Mouse (Mus musculus): ENCODE data around the gene Mios.

Gene Mios

GRCm38 (mm10) chr6:8209047-8209865 is at the start of gene Mios:
Gene Mios (plus strand): TSS chr6:8209222.
- DNase-seq (ENCODE audit: low read depth): peak; percentile 67

GRCm38 (mm10) chr6:8160001-8160400 is 49.0 kb upstream of the Mios start:
- no peak for DNase-seq (ENCODE audit: low read depth)

- DNase-seq (ENCODE audit: low read depth): no peak
Observed at GRCm38 (mm10) chr6:8164741-8165140, 44.3 kb upstream of the Mios start.

- no peak for DNase-seq (ENCODE audit: low read depth)
Observed at GRCm38 (mm10) chr6:8172101-8172500, 36.9 kb upstream of the Mios start.

- no peak for DNase-seq (ENCODE audit: low read depth)
Observed at GRCm38 (mm10) chr6:8174062-8174461, 35.0 kb upstream of the Mios start.

- DNase-seq (ENCODE audit: low read depth): no peak
Observed at GRCm38 (mm10) chr6:8175346-8175745, 33.7 kb upstream of the Mios start.

GRCm38 (mm10) chr6:8176116-8176515 is 32.9 kb upstream of the Mios start:
- no peak for DNase-seq (ENCODE audit: low read depth)

- DNase-seq (ENCODE audit: low read depth): no peak
Observed at GRCm38 (mm10) chr6:8178397-8178941, 30.6 kb upstream of the Mios start.

GRCm38 (mm10) chr6:8188599-8189233 is 20.3 kb upstream of the Mios start:
- no peak for DNase-seq (ENCODE audit: low read depth)

GRCm38 (mm10) chr6:8189917-8190316 is 19.1 kb upstream of the Mios start:
- DNase-seq (ENCODE audit: low read depth): no peak

GRCm38 (mm10) chr6:8192517-8192916 is 16.5 kb upstream of the Mios start, which contains the start of gene Col28a1:
Gene Col28a1 (minus strand): TSS chr6:8192617.
- no peak for DNase-seq (ENCODE audit: low read depth)

GRCm38 (mm10) chr6:8209866-8210186 is 804 bp downstream of the Mios start:
- no peak for DNase-seq (ENCODE audit: low read depth)

GRCm38 (mm10) chr6:8210661-8211060 is 1.6 kb downstream of the Mios start:
- DNase-seq (ENCODE audit: low read depth): no peak

- DNase-seq (ENCODE audit: low read depth): no peak
Observed at GRCm38 (mm10) chr6:8227035-8227434, 18.0 kb downstream of the Mios start.

GRCm38 (mm10) chr6:8228596-8228995 is 19.6 kb downstream of the Mios start:
- no peak for DNase-seq (ENCODE audit: low read depth)

- no peak for DNase-seq (ENCODE audit: low read depth)
Observed at GRCm38 (mm10) chr6:8258316-8258715, 49.3 kb downstream of the Mios start.

- peak; percentile 95 for DNase-seq (ENCODE audit: low read depth)
Observed at GRCm38 (mm10) chr6:8259004-8259666, 50.1 kb downstream of the Mios start, which contains the start of the genes Rpa3, Umad1 and Gm45062. Gene Rpa3 (minus strand): TSS chr6:8259173. Gene Umad1 (plus strand): TSS chr6:8259288. Gene Gm45062 (plus strand): TSS chr6:8259450.

GRCm38 (mm10) chr6:8259667-8260044 is 50.6 kb downstream of the Mios start:
- DNase-seq (ENCODE audit: low read depth): no peak

GRCm38 (mm10) chr6:8271047-8271446 is 62.0 kb downstream of the Mios start:
- DNase-seq (ENCODE audit: low read depth): no peak

- DNase-seq (ENCODE audit: low read depth): no peak
Observed at GRCm38 (mm10) chr6:8274387-8275054, 65.5 kb downstream of the Mios start.

- DNase-seq (ENCODE audit: low read depth): peak; percentile 49
Observed at GRCm38 (mm10) chr6:8275098-8275497, 66.1 kb downstream of the Mios start.

- DNase-seq (ENCODE audit: low read depth): no peak
Observed at GRCm38 (mm10) chr6:8276431-8276830, 67.4 kb downstream of the Mios start.

Measured in c-Kit-positive CD71-negative TER-119-negative erythroid progenitor cells, embryonic 14.5 days (primary cell).